Mouse (Mus musculus) liver, embryonic 14.5 days (tissue): ENCODE measurements around the gene Ifi209.

ENCODE experiments used
- CTCF ChIP-seq: IDR thresholded peaks from 2 replicates; pipeline ENCODE4 v1.5.1; 2016; ENCODE audit warnings: antibody characterized with exemption, low read depth, control low read depth
- EP300 ChIP-seq: IDR thresholded peaks from 2 replicates; pipeline ENCODE4 v1.6.1; 2016; ENCODE audit warnings: antibody characterized with exemption, low read depth

DNA sequence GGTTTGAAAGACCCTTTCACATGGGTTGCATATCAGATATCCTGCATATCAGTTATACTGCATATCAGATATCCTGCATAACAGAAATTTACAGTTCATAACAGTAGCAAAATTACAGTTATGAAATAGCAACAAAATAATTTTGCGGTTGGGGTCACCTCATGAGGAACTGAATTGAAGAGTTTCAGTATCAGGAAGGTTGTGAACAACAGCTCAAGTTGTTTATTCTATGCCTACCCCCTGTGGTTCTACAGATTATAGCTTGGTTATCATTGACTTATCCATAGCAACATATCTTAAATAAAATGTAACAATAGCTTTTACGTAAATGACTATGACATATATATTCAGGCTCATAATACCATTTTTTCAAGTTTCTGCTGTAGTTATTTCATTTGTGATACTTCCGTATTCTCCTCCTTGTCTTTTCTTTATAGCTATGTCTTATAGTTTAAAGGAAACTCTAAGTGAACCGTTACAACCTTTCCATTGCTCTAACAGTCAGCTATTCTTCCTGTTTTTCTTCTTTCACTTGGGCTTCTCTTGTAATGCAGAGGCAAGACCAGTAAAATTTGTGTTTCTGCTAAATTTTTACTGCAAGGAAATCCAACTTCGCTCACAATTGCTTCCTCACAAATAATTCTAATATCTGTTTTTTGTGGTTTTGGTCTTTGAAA lies 3.4 kb downstream of the Ifi209 start:
- TF ChIP-seq CTCF (no peak), EP300 (no peak)
